Mouse (Mus musculus): ENCODE measurements around the gene Kat6b. TPM values are rescaled to one million over a fixed set of nuclear protein-coding genes. Genes with fewer than 3 reads are reported as not detected.
"Not testable (repeated sequence)": the region's sequence is repeated elsewhere in the genome, so short reads cannot be mapped to it uniquely, and the experiment has no call there.

Gene Kat6b
- total RNA-seq (2014; fragmentation: Nextera tagmentation) (12.7 and 13.3 TPM in 2 replicates), total RNA-seq (2017) (6.3 and 7.2 TPM in 2 replicates)

DNA sequence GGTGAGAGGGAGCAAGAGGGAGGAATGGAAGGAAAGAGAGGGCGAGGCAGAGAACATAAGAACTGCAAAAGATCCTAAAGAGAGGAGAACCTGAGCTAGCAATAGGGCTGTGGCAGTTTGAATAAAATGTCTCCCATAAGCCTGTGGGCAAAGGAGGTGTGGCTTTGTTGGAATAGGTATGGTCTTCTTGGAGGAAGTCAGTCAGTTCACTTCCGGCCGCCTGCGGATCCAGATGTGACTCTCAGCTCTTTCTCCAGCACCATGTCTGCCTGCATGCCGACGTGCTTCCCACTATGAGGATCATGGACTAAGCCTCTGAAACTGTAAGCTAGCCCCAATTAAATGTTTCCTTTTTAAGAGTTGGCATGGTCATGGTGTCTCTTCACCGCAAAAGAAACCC lies at the start of gene Kat6b:
Kat6b (plus strand) TSS at position 204 of the 400 bp plus-strand sequence.
- ATAC-seq (replicated peaks; ENCODE audit: poor library complexity, severe bottlenecking): no peak

DNA sequence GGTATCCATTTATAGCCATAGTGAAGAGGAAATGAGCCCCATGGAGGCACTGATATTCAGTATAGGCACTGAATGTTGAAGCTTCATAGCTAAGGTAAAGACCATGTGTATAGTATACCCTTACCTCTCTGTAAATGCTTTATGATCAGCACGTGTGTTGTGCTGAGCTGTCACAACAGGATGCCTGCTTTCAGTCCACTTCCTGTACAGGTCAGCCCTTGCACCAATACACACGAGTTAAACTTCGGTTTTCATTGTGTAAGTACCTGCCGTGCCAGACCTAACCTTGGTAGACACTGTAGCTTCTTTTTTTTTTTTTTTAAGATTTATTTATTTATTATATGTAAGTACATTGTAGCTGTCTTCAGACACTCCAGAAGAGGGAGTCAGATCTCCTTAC lies 47.8 kb upstream of the Kat6b start:
- ATAC-seq (replicated peaks; ENCODE audit: poor library complexity, severe bottlenecking): peak; percentile 77

DNA sequence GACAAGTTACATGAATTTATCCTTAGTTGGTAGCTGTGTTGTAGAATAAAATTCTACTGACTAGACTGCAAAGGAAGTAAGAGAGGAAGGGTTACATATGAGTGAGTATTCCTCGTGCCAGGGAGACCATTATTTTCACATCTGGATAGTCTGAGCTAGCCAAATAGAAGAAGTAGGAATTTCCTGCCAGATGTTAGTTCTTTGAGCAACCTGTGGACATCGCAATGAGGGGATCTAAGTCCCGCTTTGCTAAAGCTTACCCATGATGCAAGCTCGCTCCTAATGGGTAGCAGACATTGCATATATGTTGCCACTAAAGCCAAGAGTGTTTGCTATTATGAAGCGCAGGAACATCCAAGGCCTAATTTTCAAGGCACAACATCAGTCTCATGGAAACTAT lies 47.2 kb upstream of the Kat6b start:
- ATAC-seq (replicated peaks; ENCODE audit: poor library complexity, severe bottlenecking): peak; percentile 46

DNA sequence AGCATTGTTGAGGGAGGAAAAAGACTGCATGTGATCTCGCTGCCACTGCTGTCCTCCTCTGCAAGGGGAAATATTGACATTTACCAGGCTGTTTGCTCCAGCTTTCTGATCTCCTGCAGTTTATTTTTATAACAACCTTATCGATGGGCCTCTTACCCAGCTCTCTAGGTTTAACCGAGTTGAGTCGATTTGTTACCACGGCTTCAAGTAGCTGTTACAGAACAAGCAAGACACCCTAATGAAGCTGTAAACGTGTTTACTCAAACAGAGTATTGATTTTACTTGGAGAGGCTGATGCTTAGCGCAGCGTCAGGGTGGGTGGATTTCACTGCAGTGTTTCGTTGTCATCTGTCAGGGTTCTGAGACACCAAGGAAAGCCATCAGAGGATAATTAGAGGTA lies 46.5 kb upstream of the Kat6b start:
- no peak for ATAC-seq (replicated peaks; ENCODE audit: poor library complexity, severe bottlenecking)

DNA sequence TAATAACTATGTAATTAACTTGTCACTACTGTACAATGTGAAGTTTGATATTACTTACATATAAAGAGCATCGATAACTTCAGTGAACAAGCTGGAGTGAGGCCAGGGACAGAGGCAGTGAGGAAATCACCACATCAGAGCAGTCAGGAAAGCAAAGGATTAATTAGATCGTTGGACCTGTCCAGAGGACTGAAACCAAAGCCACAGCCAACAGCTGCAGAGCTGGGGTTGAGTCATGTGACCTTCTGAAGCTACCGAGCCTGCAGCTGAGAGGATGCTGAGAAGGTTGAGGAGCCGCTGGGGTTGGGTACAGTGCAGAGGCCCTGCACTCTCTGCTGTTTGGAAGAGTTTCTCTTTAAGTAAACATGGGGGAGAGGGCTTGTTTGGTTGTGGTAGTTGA lies 41.4 kb upstream of the Kat6b start:
- ATAC-seq (replicated peaks; ENCODE audit: poor library complexity, severe bottlenecking): no peak

DNA sequence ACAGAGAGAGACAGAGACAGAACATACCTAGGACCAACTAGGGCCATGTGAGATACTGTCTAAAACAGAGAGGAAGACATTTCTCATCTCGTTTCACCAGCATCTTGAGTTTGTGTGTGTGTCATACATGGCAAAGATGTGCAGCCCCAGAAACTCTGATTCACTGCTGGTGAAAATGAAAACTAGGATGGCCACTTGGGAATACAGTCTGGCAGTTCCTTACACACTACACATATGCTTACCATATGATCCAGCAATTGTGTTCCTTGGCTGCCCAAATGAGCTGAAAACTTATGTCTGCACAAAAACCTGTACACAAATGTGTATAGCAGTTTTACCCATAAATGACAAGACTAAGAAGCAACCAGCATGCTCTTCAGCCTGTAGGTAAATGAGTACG lies 40.7 kb upstream of the Kat6b start:
- ATAC-seq (replicated peaks; ENCODE audit: poor library complexity, severe bottlenecking): no peak

DNA sequence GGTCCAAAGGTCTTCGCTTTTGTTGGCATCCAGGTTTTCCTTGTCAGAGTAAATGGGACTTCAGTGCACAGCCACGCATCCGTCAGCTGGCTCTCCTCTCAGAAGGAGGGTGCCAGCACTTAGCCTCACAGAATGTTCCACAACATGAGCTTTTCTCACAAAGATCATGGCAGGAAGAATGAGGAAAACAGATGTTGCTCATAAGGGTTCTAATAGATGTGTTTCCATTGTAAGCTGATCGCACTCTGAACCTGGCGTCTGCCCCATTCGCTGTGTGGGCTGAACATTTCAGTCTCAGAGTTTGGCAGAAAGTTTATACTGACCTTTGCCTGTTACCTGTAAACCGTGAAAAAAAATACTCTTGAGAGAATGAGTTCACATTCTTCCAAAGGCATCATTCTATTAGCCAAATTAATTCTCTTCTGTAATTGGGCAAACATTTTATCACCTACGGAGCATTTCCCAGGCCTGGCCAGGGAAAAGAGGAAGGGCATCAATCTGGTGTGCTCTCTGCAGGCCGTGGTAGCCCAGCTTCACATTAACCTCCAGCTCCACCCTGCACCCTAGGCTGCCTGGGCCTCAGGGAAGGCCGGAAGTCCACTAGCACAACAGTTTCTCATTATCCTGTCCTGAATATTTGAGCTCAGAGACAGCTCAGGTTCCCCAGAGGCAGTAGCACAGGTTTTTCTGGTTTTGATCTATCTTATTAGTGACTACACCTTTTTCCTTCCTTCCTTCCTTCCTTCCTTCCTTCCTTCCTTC lies 39.3 kb upstream of the Kat6b start:
- ATAC-seq (replicated peaks; ENCODE audit: poor library complexity, severe bottlenecking): no peak

DNA sequence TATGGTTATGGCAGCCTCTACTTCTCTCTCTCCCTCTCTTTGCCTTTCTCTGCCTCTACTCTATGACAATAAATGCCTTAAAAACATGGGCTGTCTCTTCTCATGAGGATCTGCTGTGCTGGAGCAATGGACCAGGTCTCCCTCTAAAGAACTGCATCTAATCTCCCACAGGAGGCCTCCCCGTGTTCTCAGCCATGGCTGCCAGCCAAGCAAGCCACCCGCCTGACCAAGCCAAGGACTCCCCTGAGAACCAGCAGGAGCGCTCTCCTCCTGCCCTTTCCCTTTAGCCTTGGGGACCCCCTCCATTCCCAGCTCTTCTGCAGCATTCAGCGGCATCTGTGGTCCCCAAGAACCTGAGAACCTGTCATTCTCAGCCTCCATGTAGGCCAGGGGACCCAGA lies 28.7 kb upstream of the Kat6b start:
- ATAC-seq (replicated peaks; ENCODE audit: poor library complexity, severe bottlenecking): no peak

DNA sequence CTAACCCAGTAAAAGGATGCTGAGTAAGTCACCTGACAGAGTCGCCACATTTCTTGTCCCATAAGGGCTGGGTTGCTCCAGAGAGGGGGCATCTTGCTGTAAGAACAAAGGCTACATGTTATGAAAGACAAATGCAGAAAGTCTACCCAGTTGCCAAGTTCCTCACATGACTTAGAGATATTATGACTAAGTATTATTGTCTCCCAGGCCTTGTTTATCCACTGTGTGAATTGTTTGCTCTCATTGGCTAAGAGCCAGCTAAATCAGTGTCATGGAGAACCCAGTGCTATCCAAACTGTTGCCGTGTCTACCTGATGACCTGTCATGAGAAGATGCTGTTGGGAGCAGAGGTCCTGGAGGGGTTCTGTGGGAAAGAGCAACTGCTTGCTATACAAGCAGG lies 27.3 kb upstream of the Kat6b start:
- ATAC-seq (replicated peaks; ENCODE audit: poor library complexity, severe bottlenecking): no peak

DNA sequence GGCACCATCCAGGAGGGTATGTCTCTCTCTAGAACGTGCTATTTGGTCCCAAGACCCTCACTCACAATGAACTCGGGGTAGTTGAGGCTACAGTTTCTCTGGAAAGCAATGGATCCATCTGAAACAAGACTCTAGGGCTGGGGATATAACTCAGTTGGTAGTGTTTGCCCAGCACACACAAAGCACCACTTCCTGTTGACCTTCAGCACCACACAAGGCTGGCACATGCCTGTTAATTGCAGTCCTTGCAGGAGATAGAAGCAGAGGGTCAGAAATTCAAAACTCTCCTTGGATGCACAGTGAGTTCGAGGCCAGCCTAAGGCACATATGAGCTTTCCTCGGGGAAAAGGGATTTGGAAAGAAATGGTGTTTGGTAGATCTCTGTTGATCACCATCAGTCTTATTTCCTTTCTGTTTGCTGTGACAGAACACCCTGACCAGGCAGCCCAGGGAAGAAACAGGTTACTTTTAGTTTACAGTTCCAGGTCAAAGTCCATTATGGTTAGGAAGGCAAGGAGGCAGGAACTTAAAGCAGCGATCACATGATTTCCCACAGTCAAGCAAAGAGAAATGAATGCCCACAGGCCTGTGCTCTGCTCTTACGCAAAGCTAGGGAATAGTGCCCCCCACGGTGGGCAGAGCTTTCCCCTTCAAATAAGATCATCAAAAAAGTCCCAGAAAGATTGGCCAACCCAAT lies 25.4 kb upstream of the Kat6b start:
- no peak for ATAC-seq (replicated peaks; ENCODE audit: poor library complexity, severe bottlenecking)

DNA sequence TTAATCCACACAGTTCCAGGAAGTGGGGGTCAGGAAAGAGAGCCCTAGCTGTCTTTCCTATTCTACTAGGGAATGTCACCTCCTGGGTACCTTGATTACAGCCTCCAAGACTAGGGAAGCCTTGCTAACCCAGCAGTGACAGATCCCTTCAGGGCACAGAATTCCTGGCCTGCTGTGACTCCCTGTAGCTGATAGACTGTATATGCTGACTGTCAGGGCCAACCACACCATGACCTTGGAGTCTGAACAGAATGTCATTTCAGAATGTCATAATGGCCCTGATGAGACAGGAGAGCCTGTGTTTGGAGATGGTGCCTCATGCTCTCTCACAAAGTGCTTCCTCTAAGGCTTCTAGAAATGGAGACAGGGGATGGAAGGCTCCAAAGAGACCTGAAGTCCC lies 24.7 kb upstream of the Kat6b start:
- no peak for ATAC-seq (replicated peaks; ENCODE audit: poor library complexity, severe bottlenecking)

DNA sequence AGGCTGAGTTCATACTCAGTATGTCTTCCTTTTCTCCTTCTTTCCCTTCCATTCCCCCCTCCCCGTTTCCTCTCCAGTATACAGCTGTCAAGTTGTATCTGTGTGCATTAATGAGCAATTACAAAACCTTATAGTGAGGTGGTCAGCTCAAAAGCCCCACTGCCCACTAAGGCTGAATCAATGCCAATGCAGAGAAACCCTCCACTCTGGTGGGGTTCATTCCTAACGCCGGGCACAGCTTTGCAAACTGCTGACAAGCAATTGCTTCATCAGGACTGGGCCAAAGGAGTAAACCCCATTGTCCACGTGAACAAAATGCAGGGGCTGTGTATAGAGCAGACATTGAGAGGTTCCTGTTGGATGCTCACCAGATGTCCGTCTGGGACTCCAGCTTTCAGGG lies 23.4 kb upstream of the Kat6b start:
- no peak for ATAC-seq (replicated peaks; ENCODE audit: poor library complexity, severe bottlenecking)

DNA sequence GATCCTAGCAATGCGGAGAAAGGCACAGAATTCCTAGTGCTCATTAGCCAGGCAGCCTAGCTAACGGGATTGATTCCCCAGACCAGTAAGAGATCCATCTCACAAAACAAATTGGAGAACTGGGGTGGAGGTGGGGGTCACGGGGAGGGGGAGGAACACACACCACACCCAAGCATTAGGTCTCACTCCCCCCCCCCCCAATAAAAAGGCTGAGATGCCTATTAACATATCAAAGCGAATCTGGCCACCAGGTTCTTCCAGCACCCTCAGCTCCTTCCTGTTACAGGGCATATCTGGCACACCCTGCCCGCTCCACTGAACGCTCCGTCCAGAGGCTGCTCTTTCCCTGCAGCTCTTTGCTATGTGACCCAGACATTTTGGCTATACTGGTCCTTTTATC lies 22.5 kb upstream of the Kat6b start:
- ATAC-seq (replicated peaks; ENCODE audit: poor library complexity, severe bottlenecking): no peak

DNA sequence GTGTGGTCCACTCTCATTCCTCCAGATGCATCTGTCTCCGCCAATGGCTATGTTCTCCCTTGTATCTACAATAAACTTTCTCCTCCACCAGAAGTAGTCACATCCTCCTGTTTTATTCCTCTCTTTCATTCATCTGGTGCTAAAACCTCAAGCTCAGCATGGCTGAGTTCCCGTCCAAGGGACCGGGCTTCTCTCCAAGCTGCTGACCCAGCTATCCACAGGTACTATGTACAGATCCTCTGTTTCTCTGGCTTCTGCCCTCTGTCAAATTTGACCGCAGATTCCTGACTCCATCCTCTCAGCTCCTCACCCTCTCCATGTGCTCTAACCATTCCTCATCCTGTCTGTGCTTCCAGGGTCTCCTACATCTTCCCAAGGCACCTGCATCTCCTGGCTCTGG lies 22.1 kb upstream of the Kat6b start:
- ATAC-seq (replicated peaks; ENCODE audit: poor library complexity, severe bottlenecking): no peak

DNA sequence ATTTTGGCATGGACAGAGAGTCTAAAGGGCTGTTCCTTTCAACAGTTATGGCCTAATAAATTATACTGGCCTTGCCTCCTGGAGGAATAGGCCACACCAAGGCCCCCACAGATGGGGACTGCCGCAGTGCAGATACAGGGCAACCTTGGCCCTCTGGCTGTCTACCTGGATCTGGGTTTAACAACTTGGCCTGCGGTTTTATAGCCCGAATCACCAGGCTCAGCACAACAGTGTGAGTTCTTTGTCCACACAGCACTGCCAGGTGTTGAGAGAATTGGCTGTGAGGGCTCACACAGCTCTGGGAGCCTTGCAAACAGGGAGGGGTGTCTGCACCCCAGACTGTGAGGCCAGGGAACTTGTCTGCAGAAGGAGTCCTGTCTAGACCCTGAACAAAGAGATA lies 18.8 kb upstream of the Kat6b start:
- ATAC-seq (replicated peaks; ENCODE audit: poor library complexity, severe bottlenecking): no peak

DNA sequence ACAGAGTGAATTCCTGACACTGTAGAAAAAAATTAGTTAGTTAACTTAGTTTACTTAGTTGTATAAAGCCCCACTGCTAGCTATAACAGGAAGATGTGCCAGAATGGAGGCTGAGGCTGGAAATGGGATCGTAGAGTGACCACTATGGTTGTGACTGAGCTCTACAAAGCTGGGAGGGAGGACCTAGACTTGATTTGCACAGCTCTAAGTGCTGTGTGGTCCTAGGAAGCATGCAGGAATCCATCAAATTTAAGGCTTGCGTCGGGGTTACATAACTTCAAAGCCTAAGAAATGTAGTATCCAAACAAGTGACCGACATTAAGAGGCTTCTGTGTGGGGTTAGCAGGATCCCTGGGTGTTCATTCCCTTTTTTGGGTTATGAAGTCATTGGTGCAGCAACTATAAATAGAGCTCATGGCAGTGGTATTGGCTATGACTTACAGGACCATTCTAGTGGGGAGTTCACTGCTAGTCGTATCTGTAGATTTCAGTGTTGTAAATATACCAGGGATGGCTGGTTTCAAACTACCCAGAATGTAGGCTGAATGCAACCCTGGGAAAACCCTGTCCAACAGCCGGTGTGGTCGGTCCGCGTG lies 18.0 kb upstream of the Kat6b start:
- no peak for ATAC-seq (replicated peaks; ENCODE audit: poor library complexity, severe bottlenecking)

DNA sequence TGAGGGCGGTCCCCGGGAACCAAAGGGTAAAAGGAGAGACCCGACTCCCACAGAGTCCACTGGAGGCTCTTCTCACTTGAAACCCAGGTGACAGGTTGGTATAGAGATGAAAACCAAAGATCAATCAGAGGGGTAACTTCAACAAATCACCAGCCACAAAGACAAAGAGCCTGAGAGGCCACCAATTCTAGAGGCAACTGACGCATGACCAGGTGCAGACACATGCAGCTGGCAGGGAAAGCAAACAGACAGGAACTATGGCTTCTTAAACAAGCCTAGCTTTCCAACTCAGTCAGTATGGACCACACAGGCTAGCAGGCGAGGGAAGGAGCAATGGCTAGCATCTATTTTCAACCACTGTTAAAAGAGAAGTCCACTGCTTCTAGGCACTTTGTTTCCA lies 10.8 kb upstream of the Kat6b start:
- no peak for ATAC-seq (replicated peaks; ENCODE audit: poor library complexity, severe bottlenecking)

DNA sequence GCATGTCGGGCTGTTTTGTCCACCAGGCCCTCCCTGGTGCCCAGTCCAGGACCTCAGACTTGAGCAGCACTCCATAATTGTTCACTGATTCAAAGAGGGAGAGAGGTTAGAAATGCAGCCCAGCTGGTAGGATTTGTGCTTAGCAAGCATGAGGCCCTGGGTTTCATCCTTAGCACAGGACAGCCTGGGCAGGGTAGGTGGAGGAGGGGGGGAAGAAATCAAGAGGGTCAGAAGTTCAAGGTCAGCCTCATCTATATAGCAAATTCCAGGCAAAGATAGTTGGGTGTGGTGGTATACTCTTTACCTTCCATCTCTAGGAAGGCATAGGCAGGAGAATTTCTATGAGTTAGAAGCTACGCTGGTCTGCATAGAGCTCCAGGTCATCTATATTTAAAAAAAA lies 9.3 kb upstream of the Kat6b start:
- ATAC-seq (replicated peaks; ENCODE audit: poor library complexity, severe bottlenecking): no peak

DNA sequence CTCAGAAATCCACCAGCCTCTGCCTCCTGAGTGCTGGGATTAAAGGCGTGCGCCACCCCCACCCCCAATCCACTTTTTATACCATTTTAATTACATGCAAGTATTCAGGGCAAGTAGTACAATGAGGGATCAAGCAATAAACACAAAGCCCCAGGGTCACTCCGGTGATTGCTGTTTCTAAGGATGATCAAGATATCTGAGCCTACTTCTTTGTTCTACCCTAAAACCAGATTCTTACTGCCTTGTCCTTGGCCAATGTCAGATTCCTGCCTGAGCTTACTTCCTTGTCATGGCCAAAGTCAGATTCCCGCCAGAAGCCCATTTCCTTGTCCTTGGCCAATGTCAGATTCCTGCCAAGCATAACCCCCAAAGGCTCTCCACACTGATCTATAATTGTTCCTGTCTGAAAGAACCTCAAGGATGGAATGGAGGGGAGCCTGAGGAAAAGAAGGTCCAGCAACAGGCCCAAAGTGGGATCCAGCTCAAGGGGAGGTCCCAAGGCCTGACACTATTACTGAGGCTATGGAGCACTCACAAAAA lies 6.6 kb upstream of the Kat6b start:
- not testable (repeated sequence) for ATAC-seq (replicated peaks; ENCODE audit: poor library complexity, severe bottlenecking)

DNA sequence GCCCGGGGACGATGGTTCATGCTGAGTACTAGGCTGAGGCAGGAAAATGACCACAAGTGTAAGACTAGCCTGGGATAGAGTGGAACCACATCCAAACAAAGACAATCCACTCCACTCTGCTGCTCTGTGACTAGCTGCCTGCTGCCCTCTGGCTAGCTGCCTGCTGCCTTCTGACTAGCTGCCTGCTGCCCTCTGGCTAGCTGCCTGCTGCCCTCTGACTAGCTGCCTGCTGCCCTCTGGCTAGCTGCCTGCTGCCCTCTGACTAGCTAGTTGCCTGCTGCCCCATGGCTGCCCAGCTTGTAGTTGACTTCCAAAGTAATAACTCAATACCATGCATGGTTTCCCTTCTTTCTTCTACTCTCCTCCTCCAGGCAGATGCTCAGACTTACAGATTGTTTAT lies 4.1 kb upstream of the Kat6b start:
- ATAC-seq (replicated peaks; ENCODE audit: poor library complexity, severe bottlenecking): no peak

DNA sequence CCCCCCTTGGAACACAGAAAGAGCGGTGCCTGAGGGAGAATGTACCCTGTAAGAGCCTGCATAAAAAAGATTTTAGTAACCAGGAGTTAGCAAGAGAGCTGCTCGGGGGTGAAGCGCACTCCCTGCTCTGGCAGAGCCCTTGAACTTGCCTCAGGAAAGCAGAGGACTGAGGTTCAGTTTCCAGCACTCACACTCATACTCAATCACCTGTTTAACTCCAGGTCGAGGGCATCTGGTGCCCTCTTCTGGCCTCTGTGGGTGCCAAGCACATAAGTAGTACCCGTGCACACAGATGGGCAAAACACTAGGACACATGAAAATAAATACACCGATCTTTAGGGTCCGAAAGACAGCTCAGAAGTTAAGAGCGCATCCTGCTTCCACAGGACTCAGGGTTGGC lies 1.7 kb upstream of the Kat6b start:
- no peak for ATAC-seq (replicated peaks; ENCODE audit: poor library complexity, severe bottlenecking)
